Mouse (Mus musculus): Measurements from ENCODE around the gene Nde1. TPM values are rescaled to one million over a fixed set of nuclear protein-coding genes. Genes with fewer than 3 reads are reported as not detected.

Gene Nde1
- polyA plus RNA-seq, 1 experiment, result 11.9 TPM

- H3K4me1 ChIP-seq (ENCODE audit: control insufficient read depth, insufficient read depth, low read length), result no peaks in the 10 kb centered on the region; the same call in 1 of the 2 replicates
- H3K27me3 ChIP-seq (ENCODE audit: control insufficient read depth, insufficient read depth, low read length), result no peaks in the 10 kb centered on the region
- H3K36me3 ChIP-seq (ENCODE audit: control insufficient read depth, insufficient read depth, low read length), result peaks cover 2% of the 10 kb centered on the region; the same call in 1 of the 2 replicates
- no peak overlapping the region for H3K4me3 ChIP-seq (ENCODE audit: control insufficient read depth, low read depth, low read length)
- H3K27ac ChIP-seq (ENCODE audit: control insufficient read depth, insufficient read depth, low read depth, low read length), result peak overlapping the region; percentile 36; the same call in 1 of the 2 replicates
- TF ChIP-seq POLR2A (IDR thresholded peaks at IDR 0.05; ENCODE audit: control insufficient read depth, low read depth, low read length) (no peak), CTCF (IDR thresholded peaks at IDR 0.05; ENCODE audit: control insufficient read depth, insufficient read depth, insufficient replicate concordance, low read depth, low read length) (no peak)
Measured at GRCm38 (mm10) chr16:14125253-14125652, 37.8 kb upstream of the Nde1 start.

- H3K36me3 ChIP-seq (ENCODE audit: control insufficient read depth, insufficient read depth, low read length), result peaks cover 2% of the 10 kb centered on the region; the same call in 1 of the 2 replicates
- no peaks in the 10 kb centered on the region; the same call in 1 of the 2 replicates for H3K4me1 ChIP-seq (ENCODE audit: control insufficient read depth, insufficient read depth, low read length)
- no peak overlapping the region for H3K27ac ChIP-seq (ENCODE audit: control insufficient read depth, insufficient read depth, low read depth, low read length)
- no peak for TF ChIP-seq CTCF (IDR thresholded peaks at IDR 0.05; ENCODE audit: control insufficient read depth, insufficient read depth, insufficient replicate concordance, low read depth, low read length)
- TF ChIP-seq POLR2A (IDR thresholded peaks at IDR 0.05; ENCODE audit: control insufficient read depth, low read depth, low read length), result no peak
- H3K27me3 ChIP-seq (ENCODE audit: control insufficient read depth, insufficient read depth, low read length), result no peaks in the 10 kb centered on the region
- no peak overlapping the region for H3K4me3 ChIP-seq (ENCODE audit: control insufficient read depth, low read depth, low read length)
Measured at GRCm38 (mm10) chr16:14128977-14129376, 34.1 kb upstream of the Nde1 start.

- Histone ChIP-seq H3K4me3 (ENCODE audit: control insufficient read depth, low read depth, low read length) (no peak overlapping the region), H3K4me1 (ENCODE audit: control insufficient read depth, insufficient read depth, low read length) (no peaks in the 10 kb centered on the region), H3K36me3 (ENCODE audit: control insufficient read depth, insufficient read depth, low read length) (no peaks in the 10 kb centered on the region; the same call in 1 of the 2 replicates), H3K27ac (ENCODE audit: control insufficient read depth, insufficient read depth, low read depth, low read length) (no peak overlapping the region), H3K27me3 (ENCODE audit: control insufficient read depth, insufficient read depth, low read length) (no peaks in the 10 kb centered on the region)
- TF ChIP-seq POLR2A (IDR thresholded peaks at IDR 0.05; ENCODE audit: control insufficient read depth, low read depth, low read length) (no peak), CTCF (IDR thresholded peaks at IDR 0.05; ENCODE audit: control insufficient read depth, insufficient read depth, insufficient replicate concordance, low read depth, low read length) (no peak)
Measured at GRCm38 (mm10) chr16:14130796-14131195, 32.3 kb upstream of the Nde1 start.

GRCm38 (mm10) chr16:14131376-14131775 lies 31.7 kb upstream of the Nde1 start:
- Histone ChIP-seq H3K27ac (ENCODE audit: control insufficient read depth, insufficient read depth, low read depth, low read length) (no peak overlapping the region), H3K27me3 (ENCODE audit: control insufficient read depth, insufficient read depth, low read length) (no peaks in the 10 kb centered on the region), H3K4me3 (ENCODE audit: control insufficient read depth, low read depth, low read length) (no peak overlapping the region), H3K36me3 (ENCODE audit: control insufficient read depth, insufficient read depth, low read length) (no peaks in the 10 kb centered on the region; the same call in 1 of the 2 replicates), H3K4me1 (ENCODE audit: control insufficient read depth, insufficient read depth, low read length) (no peaks in the 10 kb centered on the region)
- TF ChIP-seq POLR2A (IDR thresholded peaks at IDR 0.05; ENCODE audit: control insufficient read depth, low read depth, low read length), result no peak

- Histone ChIP-seq H3K4me3 (ENCODE audit: control insufficient read depth, low read depth, low read length) (no peak overlapping the region), H3K36me3 (ENCODE audit: control insufficient read depth, insufficient read depth, low read length) (no peaks in the 10 kb centered on the region; the same call in 1 of the 2 replicates), H3K4me1 (ENCODE audit: control insufficient read depth, insufficient read depth, low read length) (no peaks in the 10 kb centered on the region), H3K27ac (ENCODE audit: control insufficient read depth, insufficient read depth, low read depth, low read length) (no peak overlapping the region), H3K27me3 (ENCODE audit: control insufficient read depth, insufficient read depth, low read length) (no peaks in the 10 kb centered on the region)
- TF ChIP-seq CTCF (IDR thresholded peaks at IDR 0.05; ENCODE audit: control insufficient read depth, insufficient read depth, insufficient replicate concordance, low read depth, low read length) (no peak), POLR2A (IDR thresholded peaks at IDR 0.05; ENCODE audit: control insufficient read depth, low read depth, low read length) (no peak)
Measured at GRCm38 (mm10) chr16:14131838-14132237, 31.2 kb upstream of the Nde1 start.

GRCm38 (mm10) chr16:14135014-14135413 lies 28.1 kb upstream of the Nde1 start:
- TF ChIP-seq POLR2A (IDR thresholded peaks at IDR 0.05; ENCODE audit: control insufficient read depth, low read depth, low read length) (no peak), CTCF (IDR thresholded peaks at IDR 0.05; ENCODE audit: control insufficient read depth, insufficient read depth, insufficient replicate concordance, low read depth, low read length) (no peak)
- Histone ChIP-seq H3K27me3 (ENCODE audit: control insufficient read depth, insufficient read depth, low read length) (no peaks in the 10 kb centered on the region), H3K27ac (ENCODE audit: control insufficient read depth, insufficient read depth, low read depth, low read length) (no peak overlapping the region), H3K36me3 (ENCODE audit: control insufficient read depth, insufficient read depth, low read length) (no peaks in the 10 kb centered on the region; the same call in 1 of the 2 replicates), H3K4me1 (ENCODE audit: control insufficient read depth, insufficient read depth, low read length) (no peaks in the 10 kb centered on the region), H3K4me3 (ENCODE audit: control insufficient read depth, low read depth, low read length) (no peak overlapping the region)

- H3K27me3 ChIP-seq (ENCODE audit: control insufficient read depth, insufficient read depth, low read length), result no peaks in the 10 kb centered on the region
- H3K27ac ChIP-seq (ENCODE audit: control insufficient read depth, insufficient read depth, low read depth, low read length), result no peak overlapping the region
- H3K36me3 ChIP-seq (ENCODE audit: control insufficient read depth, insufficient read depth, low read length), result peaks cover 3% of the 10 kb centered on the region
- no peaks in the 10 kb centered on the region for H3K4me1 ChIP-seq (ENCODE audit: control insufficient read depth, insufficient read depth, low read length)
- TF ChIP-seq CTCF (IDR thresholded peaks at IDR 0.05; ENCODE audit: control insufficient read depth, insufficient read depth, insufficient replicate concordance, low read depth, low read length) (no peak), POLR2A (IDR thresholded peaks at IDR 0.05; ENCODE audit: control insufficient read depth, low read depth, low read length) (no peak)
- H3K4me3 ChIP-seq (ENCODE audit: control insufficient read depth, low read depth, low read length), result no peak overlapping the region
Measured at GRCm38 (mm10) chr16:14137976-14138561, 25.0 kb upstream of the Nde1 start.
